Mouse (Mus musculus): Measurements from ENCODE around the gene Dip2b.

GRCm38 (mm10) chr15:100084882-100085281, 46.4 kb downstream of the Dip2b start:
- TF ChIP-seq EP300 (IDR thresholded peaks at IDR 0.05; ENCODE audit: low read depth) (no peak), CTCF (IDR thresholded peaks at IDR 0.05; ENCODE audit: low read depth) (no peak)
